8 mouse cellular contexts compared by ENCODE assay signal in the genomic region with DNA sequence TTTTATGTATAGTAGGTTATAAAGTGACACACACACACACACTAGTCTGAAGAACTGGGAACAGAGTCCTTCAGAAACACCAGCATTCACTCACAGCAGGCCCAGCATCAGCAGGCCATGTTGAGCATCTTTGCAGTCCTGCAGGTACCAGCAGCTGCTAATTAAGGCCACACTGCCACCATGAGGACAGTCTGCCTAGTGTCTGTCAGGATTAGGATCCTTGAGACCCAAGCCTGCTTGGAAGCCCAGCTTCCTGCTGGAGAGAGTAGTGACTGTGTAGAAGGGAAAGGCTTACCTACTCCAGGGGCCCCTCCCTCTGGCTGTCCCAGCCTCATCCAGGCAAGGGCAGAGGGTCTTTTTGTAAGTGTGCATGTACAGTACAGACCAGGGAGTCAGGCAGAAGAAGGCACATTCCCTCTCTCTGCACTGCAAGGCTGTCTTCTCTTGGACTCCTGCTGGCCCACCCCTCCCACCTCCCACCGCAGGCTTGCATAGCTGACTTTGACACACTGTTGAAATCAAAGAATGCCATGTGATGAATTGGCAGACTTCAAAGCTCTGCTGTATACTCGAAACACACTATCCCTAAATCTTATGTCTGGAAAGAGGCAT. TPM values are rescaled to one million over a fixed set of nuclear protein-coding genes. Genes with fewer than 3 reads are reported as not detected.
DNase-seq lines count a peak whose midpoint lies in the region; ATAC-seq lines count a peak whose summit lies in the region.

No protein-coding gene starts in this region.

- H3K27me3 ChIP-seq in hindbrain, embryonic 16.5 days (replicated peaks; ENCODE audit: control insufficient read depth, insufficient read depth, low read length), result no peaks in the 10 kb centered on the region

- DNase-seq in gastrocnemius, adult 8-10 months (ENCODE audit: low spot score in 2 of 2), result peak; percentile 5 to 23
- DNase-seq in left cerebral cortex, adult 11 months (ENCODE audit: low spot score), result peak; percentile 63
- DNase-seq in lung, postnatal 4 days, result peak; percentile 76 to 83
- peak; percentile 66 to 73 for DNase-seq in right cerebral cortex, postnatal 36 days (ENCODE audit: low spot score in 2 of 2)

- H3K4me1 ChIP-seq in hindbrain, embryonic 16.5 days (ENCODE audit: control insufficient read depth, insufficient read depth, low read depth, low read length), result no peaks in the 10 kb centered on the region

- H3K4me2 ChIP-seq in hindbrain, embryonic 16.5 days (ENCODE audit: low read length), result no peak overlapping the region

- H3K9me3 ChIP-seq in hindbrain, embryonic 16.5 days (ENCODE audit: control insufficient read depth, low read length), result no peaks in the 10 kb centered on the region

- H3K9ac ChIP-seq in hindbrain, embryonic 16.5 days (ENCODE audit: low read depth, low read length), result no peak overlapping the region

- WGBS in hindbrain, embryonic 16.5 days, result 24% methylated on average over 2 of the region's 2 CpGs

- ATAC-seq in activated CD4-positive, CD25-positive, alpha-beta regulatory T cell, adult 4 months, result peak; percentile 59
- peak; percentile 78 for ATAC-seq in common myeloid progenitor, adult 5-6 weeks (replicated peaks; ENCODE audit: low read depth, poor library complexity, severe bottlenecking)
- ATAC-seq in hindbrain, embryonic 16.5 days, result peak; percentile 95
- ATAC-seq in erythroblast, adult 5-6 weeks (replicated peaks; ENCODE audit: low FRiP score, poor library complexity, severe bottlenecking), result no peak

- H3K4me3 ChIP-seq in hindbrain, embryonic 16.5 days (ENCODE audit: low read length), result no peak overlapping the region

- no peak overlapping the region for H3K27ac ChIP-seq in hindbrain, embryonic 16.5 days (ENCODE audit: low read depth, low read length)

- H3K36me3 ChIP-seq in hindbrain, embryonic 16.5 days (ENCODE audit: control insufficient read depth, insufficient read depth, low read length), result no peaks in the 10 kb centered on the region

RNA-seq across cellular contexts. Expression of a gene that starts 27.6 kb away (rescaled TPM):
- 1 to 10 TPM; 3.7 to 3.9 TPM for polyA plus RNA-seq in activated CD4-positive, CD25-positive, alpha-beta regulatory T cell, adult 4 months (2017; shearing (Covaris generic))
- total RNA-seq in common myeloid progenitor, adult 5-6 weeks (2017), result 6.3 and 7.2 TPM in 2 replicates
- total RNA-seq in gastrocnemius, adult 8-10 months (2022), result 1 to 10 TPM in 3 of 4 experiments, under 1 TPM in 1; 0.94 to 2.1 (median 1.7) TPM
- 27.7 and 28.7 TPM in 2 replicates for polyA plus RNA-seq in hindbrain, embryonic 16.5 days (2015; fragmentation: Nextera tagmentation; extraction: Ambion mirVana)
- 6.9 and 8.2 TPM in 2 replicates for total RNA-seq in erythroblast, adult 5-6 weeks (2015; ENCODE audit: low replicate concordance)
- total RNA-seq in erythroblast, adult 5-6 weeks (2017; ENCODE audit: low replicate concordance), result 2.1 and 3.1 TPM in 2 replicates

RNA-seq across cellular contexts. Expression of a gene that starts 54.2 kb away (rescaled TPM):
- polyA plus RNA-seq in activated CD4-positive, CD25-positive, alpha-beta regulatory T cell, adult 4 months (2017; shearing (Covaris generic)), result under 1 TPM in 1 of 2 experiments, not detected in 1; 0.24 TPM
- not detected in 2 replicates for total RNA-seq in common myeloid progenitor, adult 5-6 weeks (2017)
- total RNA-seq in gastrocnemius, adult 8-10 months (2022), result under 1 TPM in 1 of 4 experiments, not detected in 3; 0.09 TPM
- polyA plus RNA-seq in hindbrain, embryonic 16.5 days (2015; fragmentation: Nextera tagmentation; extraction: Ambion mirVana), result 1.8 and 1.9 TPM in 2 replicates
- not detected in 2 replicates for total RNA-seq in erythroblast, adult 5-6 weeks (2015; ENCODE audit: low replicate concordance)
- total RNA-seq in erythroblast, adult 5-6 weeks (2017; ENCODE audit: low replicate concordance), result 0.28 TPM in 1 of 2 replicates, not detected in the other

Comparison
In these comparisons a context has a peak if more than half of its experiments do, and no peak if none do; other contexts are left out.
1. DNase-seq: peak in every context shown above with its lines; median percentile 80 in lung, postnatal 4 days; 70 in right cerebral cortex, postnatal 36 days; 63 in left cerebral cortex, adult 11 months; 14 in gastrocnemius, adult 8-10 months.